Mouse (Mus musculus): ENCODE results near the gene Pqlc3.
A peak's percentile ranks its signal among the peaks of the same experiment; 100 is the strongest.

Gene Pqlc3

DNA sequence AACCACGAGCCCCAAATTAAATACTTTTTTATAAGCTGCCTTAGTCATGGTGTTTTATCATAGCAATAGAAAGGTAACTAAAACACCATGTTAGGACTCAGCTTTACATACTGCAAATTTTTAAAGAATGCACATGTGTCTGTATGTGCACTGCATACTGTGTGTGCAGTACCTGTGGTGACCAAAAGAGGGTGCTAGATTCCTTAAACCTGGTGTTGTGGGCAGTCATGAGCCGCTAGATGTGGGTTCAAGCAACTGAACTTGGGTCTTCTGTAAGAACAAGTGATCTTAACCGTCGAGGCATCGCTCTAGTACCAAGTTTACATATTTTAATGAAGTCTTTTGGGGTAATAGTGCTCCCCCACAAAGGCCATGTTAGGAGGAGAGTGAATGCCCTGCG is 9.3 kb upstream of the Pqlc3 start:
- no peak for DNase-seq (ENCODE audit: low read depth)

DNA sequence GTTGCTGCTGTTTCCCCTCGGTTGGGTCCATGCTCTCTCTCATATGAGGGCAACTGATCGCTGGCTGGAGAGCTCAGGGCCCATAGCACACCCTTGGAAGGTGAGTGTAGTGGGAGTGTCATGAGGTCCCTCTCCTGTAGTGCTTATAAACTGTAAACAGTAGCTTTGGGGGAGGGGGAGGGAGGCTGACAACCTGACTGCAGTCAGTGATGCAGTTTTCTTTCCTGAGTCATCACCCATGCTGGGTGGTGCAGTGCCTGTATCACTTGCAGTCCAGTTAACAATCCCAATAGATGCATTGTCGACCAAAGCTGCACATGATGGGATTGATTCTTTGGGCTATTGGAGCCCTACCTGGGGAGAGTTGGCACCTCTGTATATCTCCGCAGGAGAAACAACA is 1.0 kb upstream of the Pqlc3 start:
- peak; percentile 34 for DNase-seq (ENCODE audit: low read depth)

- DNase-seq (ENCODE audit: low read depth): peak; percentile 93
These were observed 420 bp upstream of the Pqlc3 start for GRCm38 (mm10) chr12:17000628-17001027.

DNA sequence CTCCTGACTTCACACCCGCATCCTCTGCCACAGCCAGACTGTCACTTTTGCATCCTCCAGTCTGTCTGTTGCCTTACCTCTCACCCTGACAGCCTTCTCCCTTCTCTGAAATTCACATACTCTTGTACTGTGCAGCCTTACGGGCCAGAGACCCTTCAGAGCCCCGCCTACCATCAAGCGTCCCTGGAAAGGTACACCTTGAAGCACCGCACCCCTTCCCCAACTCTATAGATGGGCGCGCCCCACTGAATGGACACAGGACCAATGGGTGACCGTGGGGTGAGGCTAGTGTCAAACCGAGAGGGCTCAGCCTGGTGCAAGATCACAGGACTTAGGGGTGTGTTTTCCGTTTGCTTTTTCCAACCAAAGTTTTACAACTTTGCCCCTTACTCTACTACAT is 1.1 kb downstream of the Pqlc3 start:
- no peak for DNase-seq (ENCODE audit: low read depth)

GRCm38 (mm10) chr12:16996886-16997462 is 3.2 kb downstream of the Pqlc3 start:
- peak; percentile 11 for DNase-seq (ENCODE audit: low read depth)

- no peak for DNase-seq (ENCODE audit: low read depth)
These were observed 3.9 kb downstream of the Pqlc3 start for GRCm38 (mm10) chr12:16996281-16996680.

GRCm38 (mm10) chr12:16994291-16994690 is 5.9 kb downstream of the Pqlc3 start:
- DNase-seq (ENCODE audit: low read depth): no peak

DNA sequence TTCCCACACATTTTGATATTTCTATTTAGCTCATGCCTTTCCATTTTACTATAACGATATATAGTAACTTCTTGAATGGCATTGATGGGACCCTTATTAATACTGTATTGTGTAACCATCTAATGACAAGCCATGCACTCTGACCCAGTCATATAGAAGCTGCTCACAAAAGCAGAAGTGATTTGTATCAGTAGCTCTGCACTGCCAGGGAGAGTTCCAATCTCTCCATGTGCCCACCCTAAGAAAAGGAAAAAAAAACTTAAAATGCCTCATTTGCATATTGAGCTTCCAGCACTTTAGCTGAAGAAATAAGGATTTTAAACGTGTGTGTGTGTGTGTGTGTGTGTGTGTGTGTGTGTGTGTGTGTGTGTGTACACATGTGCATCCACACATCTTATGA is 7.9 kb downstream of the Pqlc3 start:
- DNase-seq (ENCODE audit: low read depth): no peak

GRCm38 (mm10) chr12:16991376-16991775 is 8.8 kb downstream of the Pqlc3 start:
- DNase-seq (ENCODE audit: low read depth): no peak

DNA sequence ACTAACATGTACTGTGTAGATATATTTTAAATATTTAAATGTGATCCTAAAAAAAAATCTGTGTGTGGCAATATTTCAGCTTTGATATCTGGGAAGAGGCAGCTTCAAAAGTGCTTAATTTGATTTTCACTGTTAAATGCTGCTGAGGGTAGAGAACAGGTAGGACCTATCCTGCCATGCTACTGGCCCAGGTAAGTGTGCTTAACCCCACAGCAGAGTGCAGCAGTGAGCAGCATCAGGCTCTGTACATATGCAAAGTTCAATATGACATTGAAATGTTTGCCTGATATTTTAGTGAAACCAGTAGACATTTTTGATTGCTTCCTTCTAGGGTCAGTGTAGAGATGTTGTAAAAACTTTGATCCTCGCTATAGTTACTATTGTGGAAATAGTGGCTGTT is 14.4 kb downstream of the Pqlc3 start:
- DNase-seq (ENCODE audit: low read depth): no peak

GRCm38 (mm10) chr12:16977120-16977519 is 23.1 kb downstream of the Pqlc3 start:
- no peak for DNase-seq (ENCODE audit: low read depth)

DNA sequence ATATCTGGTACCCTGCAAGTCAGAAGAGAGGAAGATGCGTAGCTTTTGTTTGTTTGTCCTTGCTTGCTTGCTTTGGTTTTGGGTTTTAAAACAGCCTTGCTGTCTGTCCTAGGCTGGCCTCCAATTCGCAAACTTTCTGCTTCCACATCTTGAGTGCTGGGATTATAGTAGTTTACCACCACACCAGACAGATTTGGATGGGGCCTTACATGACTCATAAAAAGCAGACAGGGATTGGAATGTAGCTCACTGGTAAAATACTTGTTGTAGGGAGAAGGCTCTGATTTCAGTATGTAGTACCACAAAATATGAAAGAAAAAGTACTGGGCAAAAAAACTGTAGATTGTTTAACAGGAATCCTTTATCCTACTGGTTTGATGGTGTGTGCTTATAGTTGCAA is 33.4 kb downstream of the Pqlc3 start:
- DNase-seq (ENCODE audit: low read depth): no peak

DNA sequence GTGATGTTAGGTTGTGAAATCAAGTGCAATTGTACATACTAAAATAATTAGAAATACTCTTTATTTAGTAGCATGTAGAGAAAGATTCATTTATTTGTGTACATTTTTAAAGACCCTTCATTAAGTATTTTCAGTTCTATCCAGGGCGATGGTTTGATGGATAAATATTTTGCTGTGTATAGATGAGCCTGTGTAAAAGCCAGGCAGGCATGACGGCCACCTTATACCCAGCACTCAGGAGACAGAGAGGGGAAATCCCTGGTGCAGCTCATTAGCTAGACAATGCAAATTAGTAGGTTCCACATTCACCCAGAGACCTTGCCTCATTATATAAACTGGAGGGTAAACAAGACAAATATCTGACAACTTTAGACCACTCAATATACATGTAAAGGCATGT is 36.9 kb downstream of the Pqlc3 start:
- DNase-seq (ENCODE audit: low read depth): no peak

DNA sequence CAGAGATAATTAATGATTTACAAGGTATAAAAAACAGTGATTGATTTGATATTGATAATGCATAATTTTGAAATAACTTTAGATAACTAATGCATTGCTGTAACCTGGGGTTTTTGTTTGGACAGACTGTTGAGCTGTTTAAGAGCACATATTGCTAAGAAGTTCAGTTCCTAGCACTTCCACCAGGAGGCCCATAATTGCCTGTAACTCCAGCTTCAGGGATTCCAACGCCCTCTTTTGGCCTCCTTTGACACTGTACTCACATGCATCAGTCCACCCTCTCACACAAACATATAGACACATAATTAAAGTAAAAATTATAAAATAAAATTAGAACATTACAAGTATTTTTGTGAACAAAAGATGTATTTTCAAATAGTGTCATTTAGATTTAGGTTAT is 41.4 kb downstream of the Pqlc3 start:
- peak; percentile 64 for DNase-seq (ENCODE audit: low read depth)

DNA sequence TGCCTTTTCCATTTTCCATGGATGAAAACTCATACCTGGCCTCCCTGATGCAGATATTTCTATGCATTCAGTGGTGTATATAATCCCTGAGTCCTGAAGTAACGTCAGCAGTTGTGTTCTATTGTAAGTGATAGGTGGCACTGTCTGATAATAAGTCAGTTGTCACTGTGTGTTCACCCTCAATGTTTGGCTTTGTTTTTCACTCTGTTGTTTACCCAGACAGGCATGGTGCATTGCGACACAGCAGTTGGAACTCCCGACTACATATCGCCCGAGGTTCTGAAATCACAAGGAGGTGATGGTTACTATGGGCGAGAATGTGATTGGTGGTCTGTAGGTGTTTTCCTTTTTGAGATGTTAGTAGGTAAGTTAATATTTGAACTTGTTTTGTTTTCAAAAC is 52.0 kb downstream of the Pqlc3 start:
- DNase-seq (ENCODE audit: low read depth): no peak

DNA sequence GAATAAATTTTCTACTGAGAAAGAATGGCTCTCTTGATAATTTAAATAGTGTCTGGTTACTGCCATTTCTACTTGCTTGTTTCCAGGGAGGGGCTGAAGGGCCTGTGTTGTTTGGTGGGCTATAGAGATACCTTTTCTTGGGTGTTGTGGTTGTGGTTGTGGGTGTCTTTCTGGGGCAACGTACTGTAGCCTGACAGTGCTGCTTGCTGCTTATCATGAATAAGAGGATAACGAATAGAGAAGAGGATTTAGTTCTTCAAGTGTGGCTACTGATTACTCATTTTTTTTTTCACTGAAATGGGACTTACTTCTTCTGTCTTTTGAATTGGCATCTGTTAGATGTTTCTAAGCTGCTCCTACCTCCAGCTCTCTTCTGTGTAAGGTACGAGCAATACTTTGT is 58.2 kb downstream of the Pqlc3 start:
- peak; percentile 26 for DNase-seq (ENCODE audit: low read depth)

Measured in 416B (cell line).